Mouse (Mus musculus): Measurements from ENCODE around the gene Gm10974.

- no peak for TF ChIP-seq POLR2A (IDR thresholded peaks at IDR 0.05; ENCODE audit: borderline replicate concordance, extremely low read depth, insufficient read depth, insufficient read length, poor library complexity, severe bottlenecking)
- no peak for TF ChIP-seq CTCF (IDR thresholded peaks at IDR 0.05; ENCODE audit: borderline replicate concordance, extremely low read depth, insufficient read depth, insufficient read length)
Observed at GRCm38 (mm10) chr7:66336955-66337354, 28.8 kb upstream of the Gm10974 start.

Measured in brain, embryonic 14.5 days (tissue).